Mouse (Mus musculus): ENCODE results near the gene Spint1. TPM values are rescaled to one million over a fixed set of nuclear protein-coding genes. Genes with fewer than 3 reads are reported as not detected.

The Spint1 gene
- total and polyA plus RNA-seq, 3 experiments, result not detected

DNA sequence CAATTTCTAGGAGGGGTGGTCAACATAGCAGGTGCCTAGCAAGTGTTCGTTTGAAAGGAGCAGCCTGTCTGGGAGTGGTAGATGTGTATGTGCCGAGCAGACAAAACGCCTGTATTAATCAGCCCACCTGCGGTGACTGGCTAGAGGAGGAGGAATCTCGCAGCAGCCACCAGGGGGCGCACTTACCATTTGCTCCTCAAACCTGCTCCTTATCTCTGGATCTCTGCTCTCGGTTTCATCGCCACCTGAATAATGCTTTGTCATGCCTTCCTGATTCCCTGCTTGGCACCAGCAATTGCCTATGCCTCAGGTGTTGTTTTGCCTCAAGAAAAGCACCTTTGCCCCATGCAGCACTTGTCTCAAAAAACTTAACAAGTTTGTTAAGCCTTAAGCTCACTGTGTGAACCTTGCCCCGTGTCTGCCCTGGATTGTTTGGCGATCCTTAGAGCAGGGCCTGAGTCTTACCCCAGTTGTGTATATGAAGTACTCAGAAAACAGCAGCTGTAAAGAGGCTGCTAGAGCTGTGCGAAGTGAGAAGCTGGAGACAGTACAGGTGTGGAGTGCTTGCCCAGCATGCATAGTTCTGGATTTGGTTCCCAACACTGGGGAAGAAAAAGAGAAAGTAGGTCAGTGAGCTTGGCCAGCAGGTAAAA lies 13.8 kb downstream of the Spint1 start:
- H3K27ac ChIP-seq (ENCODE audit: insufficient read depth, low read depth), result no peak overlapping the region
- H3K27me3 ChIP-seq (replicated peaks), result peaks cover 26% of the 10 kb centered on the region
- TF ChIP-seq NELFE (IDR thresholded peaks at IDR 0.05; ENCODE audit: low read depth, low read length) (peak; percentile 50; the same call in 1 of the 2 replicates), SMC3 (IDR thresholded peaks at IDR 0.05; ENCODE audit: low read depth, low read length) (peak; percentile 95), RAD21 (IDR thresholded peaks at IDR 0.05; ENCODE audit: low read depth, low read length) (peak; percentile 90), USF2 (conservative IDR thresholded peaks at IDR 0.05; ENCODE audit: low read depth, low read length) (no peak), POLR2A (IDR thresholded peaks at IDR 0.05; ENCODE audit: low read depth, low read length) (no peak), MAFK (IDR thresholded peaks at IDR 0.05; ENCODE audit: insufficient replicate concordance, low read length) (peak; percentile 70; the same call in 1 of the 2 replicates), SIN3A (IDR thresholded peaks at IDR 0.05; ENCODE audit: low read length) (peak; percentile 42; the same call in 1 of the 2 replicates), MXI1 (IDR thresholded peaks at IDR 0.05; ENCODE audit: low read depth, low read length) (0 out of 2 replicates have a peak, but pooled peaks have one; percentile 40), HCFC1 (IDR thresholded peaks at IDR 0.05; ENCODE audit: low read depth, low read length) (peak; percentile 34; the same call in 1 of the 2 replicates), KAT2A (IDR thresholded peaks at IDR 0.05; ENCODE audit: insufficient replicate concordance, low read length) (no peak), CHD2 (IDR thresholded peaks at IDR 0.05; ENCODE audit: low read length) (no peak), CHD1 (IDR thresholded peaks at IDR 0.05; ENCODE audit: low read depth, low read length) (no peak), ZC3H11A (IDR thresholded peaks at IDR 0.05; ENCODE audit: low read depth, low read length) (peak; percentile 71), NRF1 (IDR thresholded peaks at IDR 0.05; ENCODE audit: low read depth, low read length) (no peak), MEF2A (IDR thresholded peaks at IDR 0.05; ENCODE audit: borderline replicate concordance, low read depth, low read length) (0 out of 2 replicates have a peak, but pooled peaks have one; percentile 47), MYC (IDR thresholded peaks at IDR 0.05; ENCODE audit: low read depth, low read length) (peak; percentile 55; the same call in 1 of the 2 replicates), CTCF (conservative IDR thresholded peaks at IDR 0.05 in 1 of 2, IDR thresholded peaks at IDR 0.05 in 1 of 2; ENCODE audit: low read depth in 2 of 2, low read length in 2 of 2) (peak; percentile 89 to 97), E2F4 (IDR thresholded peaks at IDR 0.05; ENCODE audit: insufficient replicate concordance, low read depth, low read length) (no peak), ZKSCAN1 (IDR thresholded peaks at IDR 0.05; ENCODE audit: borderline replicate concordance, low read depth, low read length) (no peak), USF1 (IDR thresholded peaks at IDR 0.05; ENCODE audit: low read depth, low read length) (no peak), JUND (conservative IDR thresholded peaks at IDR 0.05; ENCODE audit: low read depth, low read length) (no peak), ETS1 (conservative IDR thresholded peaks at IDR 0.05; ENCODE audit: low read depth, low read length) (no peak; the same call in 1 of the 2 replicates), PAX5 (IDR thresholded peaks at IDR 0.05; ENCODE audit: low read length) (no peak), IRF4 (IDR thresholded peaks at IDR 0.05; ENCODE audit: low read depth, low read length) (peak; percentile 50), BHLHE40 (IDR thresholded peaks at IDR 0.05; ENCODE audit: low read depth, low read length) (no peak), TCF12 (IDR thresholded peaks at IDR 0.05; ENCODE audit: low read depth, low read length) (peak; percentile 42; the same call in 1 of the 2 replicates), JUN (IDR thresholded peaks at IDR 0.05; ENCODE audit: insufficient read depth, low read depth, low read length) (no peak), UBTF (IDR thresholded peaks at IDR 0.05; ENCODE audit: low read depth, low read length) (no peak), TBP (conservative IDR thresholded peaks at IDR 0.05; ENCODE audit: low read depth, low read length) (no peak), GABPA (IDR thresholded peaks at IDR 0.05; ENCODE audit: insufficient replicate concordance, low read depth, low read length) (no peak), ZMIZ1 (IDR thresholded peaks at IDR 0.05; ENCODE audit: low read depth, low read length) (no peak), RCOR1 (conservative IDR thresholded peaks at IDR 0.05; ENCODE audit: low read depth, low read length) (no peak), POLR2AphosphoS2 (IDR thresholded peaks at IDR 0.05; ENCODE audit: low read depth, low read length) (no peak), ZNF384 (IDR thresholded peaks at IDR 0.05; ENCODE audit: low read depth, low read length) (no peak), ELF1 (IDR thresholded peaks at IDR 0.05; ENCODE audit: low read depth, low read length) (0 out of 2 replicates have a peak, but pooled peaks have one; percentile 18), MAZ (IDR thresholded peaks at IDR 0.05; ENCODE audit: low read depth, low read length) (no peak), EP300 (IDR thresholded peaks at IDR 0.05; ENCODE audit: low read length) (no peak), MAX (IDR thresholded peaks at IDR 0.05; ENCODE audit: low read length) (peak; percentile 12; the same call in 1 of the 2 replicates)
- in situ Hi-C loops (cut with MboI; ENCODE audit: low pct_ligation_motif_present, low pct_unique_long_range_greater_than_20kb, low sequenced_read_pairs) (loop anchor here (5.0 kb wide), 1 partner anchor 36 kb away; the partner anchor contains the start of gene Vps18), dilution Hi-C loops (cut with MboI; ENCODE audit: extremely low pct_ligation_motif_present, extremely low pct_unique_long_range_greater_than_20kb, low sequenced_read_pairs) (no loop called here)
- peak overlapping the region; percentile 30 for H3K4me2 ChIP-seq (ENCODE audit: insufficient read depth, low read depth, poor library complexity, severe bottlenecking)
- no peaks in the 10 kb centered on the region for H3K9me3 ChIP-seq (replicated peaks; ENCODE audit: low read length)
- peak; percentile 89 for DNase-seq (ENCODE audit: extremely low read depth)
- H3K4me3 ChIP-seq (replicated peaks in 1 of 3; ENCODE audit: low read depth in 2 of 3, low read length in 2 of 3, poor library complexity in 1 of 3), result no peak overlapping the region
- H3K79me2 ChIP-seq (replicated peaks; ENCODE audit: control insufficient read depth, extremely low read depth, insufficient read depth, poor library complexity, severe bottlenecking), result no peaks in the 10 kb centered on the region
- H3K4me1 ChIP-seq (ENCODE audit: control insufficient read depth in 1 of 2, insufficient read depth in 2 of 2), result peaks cover 3 to 16% of the 10 kb centered on the region in 2 experiments; a peak in 3 of 4 replicates
- H3K36me3 ChIP-seq (replicated peaks in 1 of 2; ENCODE audit: control insufficient read depth in 1 of 2, insufficient read depth in 1 of 2, low read length in 1 of 2), result no peaks in the 10 kb centered on the region
- H3K9ac ChIP-seq (ENCODE audit: insufficient read depth, low read depth), result no peak overlapping the region

Data from CH12.LX (cell line).